Comparison of ENCODE assay signal across 10 mouse cellular contexts in the genomic region with DNA sequence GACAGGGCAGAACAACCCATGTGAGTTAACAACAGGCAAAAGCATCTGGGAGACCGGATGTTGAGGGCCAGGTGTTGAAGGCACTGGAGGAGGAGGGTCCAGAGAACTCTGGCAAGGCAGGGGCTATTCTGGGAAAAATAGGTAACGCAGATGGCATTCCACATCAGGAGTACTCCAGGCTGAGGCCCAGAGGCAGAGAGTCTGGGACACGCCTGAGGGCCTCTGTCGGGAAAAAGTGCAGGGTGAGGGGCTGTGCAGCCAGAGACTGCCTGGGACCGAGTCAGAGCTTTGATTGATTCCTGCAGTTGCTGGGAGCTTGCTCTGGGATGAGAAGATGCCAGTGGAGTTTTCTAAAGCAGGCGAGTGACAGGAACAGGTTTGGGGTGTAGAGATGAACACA. TPM values are rescaled to one million over a fixed set of nuclear protein-coding genes. Genes with fewer than 3 reads are reported as not detected.
DNase-seq lines count a peak whose midpoint lies in the region; ATAC-seq lines count a peak whose summit lies in the region.
"Had no signal": no experiment of that assay in that cellular context is flagged by ENCODE, and none has a peak within 500 bp of the region (broad histone marks: within the 10 kb centered on the region; RNA-seq: fewer than 3 reads in every experiment).

No protein-coding gene starts in this region.

- no peak overlapping the region for H3K4me2 ChIP-seq in forebrain, embryonic 16.5 days (ENCODE audit: low read length)
- no peak overlapping the region for H3K4me2 ChIP-seq in kidney, embryonic 15.5 days
- 0 out of 2 replicates have a peak overlapping the region, but pooled peaks have one; percentile 5 for H3K4me2 ChIP-seq in forebrain, embryonic 14.5 days (ENCODE audit: low read length)
- 0 out of 2 replicates have a peak overlapping the region, but pooled peaks have one; percentile 1 for H3K4me2 ChIP-seq in neural tube, embryonic 12.5 days (replicated peaks)

- H3K9ac ChIP-seq in forebrain, embryonic 16.5 days (replicated peaks; ENCODE audit: low read depth, low read length): no peak overlapping the region
- no peak overlapping the region for H3K9ac ChIP-seq in kidney, embryonic 15.5 days
- H3K9ac ChIP-seq in forebrain, embryonic 14.5 days (ENCODE audit: low read length): no peak overlapping the region
- no peak overlapping the region for H3K9ac ChIP-seq in neural tube, embryonic 12.5 days

- 49% methylated on average over 6 of the region's 6 CpGs for WGBS in forebrain, embryonic 10.5 days
- WGBS in forebrain, embryonic 16.5 days: 25% methylated on average over 6 of the region's 6 CpGs
- 26% methylated on average over 6 of the region's 6 CpGs for WGBS in kidney, embryonic 15.5 days
- 45% methylated on average over 6 of the region's 6 CpGs for WGBS in forebrain, embryonic 14.5 days
- WGBS in neural tube, embryonic 12.5 days: 16% methylated on average over 6 of the region's 6 CpGs

- H3K4me3 ChIP-seq in forebrain, embryonic 10.5 days: no peak overlapping the region
- no peak overlapping the region for H3K4me3 ChIP-seq in forebrain, embryonic 16.5 days (replicated peaks; ENCODE audit: low read length)
- no peak overlapping the region for H3K4me3 ChIP-seq in kidney, embryonic 15.5 days (replicated peaks)
- H3K4me3 ChIP-seq in forebrain, embryonic 14.5 days (ENCODE audit: low read depth, low read length): no peak overlapping the region
- no peak overlapping the region for H3K4me3 ChIP-seq in neural tube, embryonic 12.5 days

- H3K4me1 ChIP-seq in forebrain, embryonic 10.5 days: peaks cover 49% of the 10 kb centered on the region
- peaks cover 29% of the 10 kb centered on the region for H3K4me1 ChIP-seq in forebrain, embryonic 16.5 days (replicated peaks; ENCODE audit: control insufficient read depth, insufficient read depth, low read length)
- peaks cover 75% of the 10 kb centered on the region for H3K4me1 ChIP-seq in kidney, embryonic 15.5 days
- H3K4me1 ChIP-seq in forebrain, embryonic 14.5 days (ENCODE audit: control insufficient read depth, insufficient read depth, low read length): peaks cover 33% of the 10 kb centered on the region
- H3K4me1 ChIP-seq in neural tube, embryonic 12.5 days: peaks cover 40% of the 10 kb centered on the region

- H3K36me3 ChIP-seq in forebrain, embryonic 10.5 days (replicated peaks): no peaks in the 10 kb centered on the region
- H3K36me3 ChIP-seq in forebrain, embryonic 16.5 days (ENCODE audit: control insufficient read depth, insufficient read depth): no peaks in the 10 kb centered on the region
- H3K36me3 ChIP-seq in kidney, embryonic 15.5 days: no peaks in the 10 kb centered on the region
- no peaks in the 10 kb centered on the region for H3K36me3 ChIP-seq in forebrain, embryonic 14.5 days (ENCODE audit: control insufficient read depth, insufficient read depth, low read length)
- H3K36me3 ChIP-seq in neural tube, embryonic 12.5 days: no peaks in the 10 kb centered on the region

- H3K27me3 ChIP-seq in forebrain, embryonic 10.5 days (ENCODE audit: poor library complexity, severe bottlenecking): peaks cover 73% of the 10 kb centered on the region
- H3K27me3 ChIP-seq in forebrain, embryonic 16.5 days (replicated peaks; ENCODE audit: control insufficient read depth, insufficient read depth, low read length): no peaks in the 10 kb centered on the region
- 0 out of 2 replicates have a peak, but pooled peaks cover 4% of the 10 kb centered on the region for H3K27me3 ChIP-seq in kidney, embryonic 15.5 days
- no peaks in the 10 kb centered on the region for H3K27me3 ChIP-seq in forebrain, embryonic 14.5 days (replicated peaks; ENCODE audit: control insufficient read depth, insufficient read depth, low read length)
- no peaks in the 10 kb centered on the region for H3K27me3 ChIP-seq in neural tube, embryonic 12.5 days (replicated peaks)

- no peak for ATAC-seq in forebrain, embryonic 16.5 days
- 0 out of 2 replicates have a peak, but pooled peaks have one; percentile 30 for ATAC-seq in kidney, embryonic 15.5 days (replicated peaks; ENCODE audit: low FRiP score)
- peak; percentile 7 for ATAC-seq in forebrain, embryonic 14.5 days
- peak; percentile 27; the same call in 1 of the 2 replicates for ATAC-seq in neural tube, embryonic 12.5 days (ENCODE audit: low FRiP score, low read depth)
- ATAC-seq in erythroid progenitor cell, adult 5-6 weeks (replicated peaks; ENCODE audit: low FRiP score, poor library complexity, severe bottlenecking): no peak

- peak overlapping the region; percentile 45 for H3K27ac ChIP-seq in forebrain, embryonic 10.5 days
- H3K27ac ChIP-seq in forebrain, embryonic 16.5 days (ENCODE audit: low read length): no peak overlapping the region
- H3K27ac ChIP-seq in kidney, embryonic 15.5 days: peak overlapping the region; percentile 77
- no peak overlapping the region for H3K27ac ChIP-seq in forebrain, embryonic 14.5 days (ENCODE audit: low read depth, low read length)
- 0 out of 2 replicates have a peak overlapping the region, but pooled peaks have one; percentile 27 for H3K27ac ChIP-seq in neural tube, embryonic 12.5 days
- H3K27ac ChIP-seq: macrophage had no signal

- no peaks in the 10 kb centered on the region for H3K9me3 ChIP-seq in forebrain, embryonic 10.5 days
- no peaks in the 10 kb centered on the region for H3K9me3 ChIP-seq in forebrain, embryonic 16.5 days (ENCODE audit: control insufficient read depth, low read length)
- no peaks in the 10 kb centered on the region for H3K9me3 ChIP-seq in kidney, embryonic 15.5 days (replicated peaks)
- H3K9me3 ChIP-seq in forebrain, embryonic 14.5 days (replicated peaks; ENCODE audit: control insufficient read depth, low read length): no peaks in the 10 kb centered on the region
- no peaks in the 10 kb centered on the region for H3K9me3 ChIP-seq in neural tube, embryonic 12.5 days

- DNase-seq in forebrain, embryonic 10.5 days (ENCODE audit: extremely low spot score, low spot score): no peak
- DNase-seq in kidney, postnatal 36 days: no peak
- DNase-seq in forebrain, embryonic 14.5 days (ENCODE audit: low spot score): no peak
- no peak for DNase-seq in cerebellum, adult 8-10 months

RNA-seq across cellular contexts. Expression of gene Angptl1, which starts 59.4 kb away (rescaled TPM):
- polyA plus RNA-seq in forebrain, embryonic 10.5 days (2016; fragmentation: Nextera tagmentation; extraction: Ambion mirVana): 1.7 and 2.2 TPM in 2 replicates
- 0.87 and 1.5 TPM in 2 replicates for polyA plus RNA-seq in forebrain, embryonic 16.5 days (2015; fragmentation: Nextera tagmentation; extraction: Ambion mirVana)
- 2.1 and 3.2 TPM in 2 replicates for polyA plus RNA-seq in kidney, embryonic 15.5 days (2015; fragmentation: Nextera tagmentation; extraction: Ambion mirVana)
- polyA plus RNA-seq in forebrain, embryonic 14.5 days (2014; fragmentation: Nextera tagmentation; extraction: Ambion mirVana): 0.57 and 1.1 TPM in 2 replicates
- 7.5 and 8.0 TPM in 2 replicates for polyA plus RNA-seq in neural tube, embryonic 12.5 days (2016; fragmentation: Nextera tagmentation; extraction: Ambion mirVana)
- total RNA-seq in erythroid progenitor cell, adult 5-6 weeks (2015; ENCODE audit: low replicate concordance): not detected in 2 replicates
- total RNA-seq in erythroid progenitor cell, adult 5-6 weeks (2017; ENCODE audit: low replicate concordance): 0.51 and 0.53 TPM in 2 replicates
- total RNA-seq: MEL had no signal
- polyA plus RNA-seq: macrophage had no signal

Comparison
In these comparisons a context has a peak if more than half of its experiments do, and no peak if none do; other contexts are left out.
1. H3K27ac ChIP-seq: peak in forebrain, embryonic 10.5 days (single experiment), kidney, embryonic 15.5 days (single experiment) and neural tube, embryonic 12.5 days (single experiment); none in forebrain, embryonic 16.5 days (single experiment) and forebrain, embryonic 14.5 days (single experiment).
2. ATAC-seq: peak in kidney, embryonic 15.5 days (single experiment), forebrain, embryonic 14.5 days (single experiment) and neural tube, embryonic 12.5 days (single experiment); none in forebrain, embryonic 16.5 days (single experiment) and erythroid progenitor cell, adult 5-6 weeks (single experiment).
3. H3K4me2 ChIP-seq: peak in forebrain, embryonic 14.5 days (single experiment) and neural tube, embryonic 12.5 days (single experiment); none in forebrain, embryonic 16.5 days (single experiment) and kidney, embryonic 15.5 days (single experiment).